Mouse (Mus musculus) stomach, embryonic 16.5 days (tissue): ENCODE measurements around the gene Pfdn2. TPM values are rescaled to one million over a fixed set of nuclear protein-coding genes. Genes with fewer than 3 reads are reported as not detected.
A peak's percentile ranks its signal among the peaks of the same experiment; 100 is the strongest.

Source experiments
- ATAC-seq: fragments of 200-750 bp; cut with Nextera tagmentation; 2 replicates; pipeline ENCODE4 v1.8.0; 2017; ENCODE audit warnings: moderate number of reproducible peaks, moderate TSS enrichment; ENCODE audit not compliant: insufficient read depth, low FRiP score
- H3K27ac ChIP-seq: fragments of 300-500 bp; sonication (generic); 2 replicates; pipeline ENCODE4 v1.5.1; 2014; ENCODE audit warnings: low read length
- H3K27me3 ChIP-seq: fragments of 300-500 bp; sonication (generic); 2 replicates; pipeline ENCODE4 v1.6.1; 2014; ENCODE audit warnings: low read length, control low read depth, mixed read lengths; ENCODE audit not compliant: control insufficient read depth, insufficient read depth
- H3K36me3 ChIP-seq: fragments of 300-500 bp; sonication (generic); 2 replicates; pipeline ENCODE4 v1.6.1; 2014; ENCODE audit warnings: low read length; ENCODE audit not compliant: control insufficient read depth, insufficient read depth
- H3K4me1 ChIP-seq: fragments of 300-500 bp; sonication (generic); 2 replicates; pipeline ENCODE4 v1.6.1; 2014; ENCODE audit warnings: low read length, control low read depth, mixed read lengths; ENCODE audit not compliant: control insufficient read depth, insufficient read depth
- H3K4me2 ChIP-seq: fragments of 300-500 bp; sonication (generic); 2 replicates; pipeline ENCODE4 v1.6.1; 2014; ENCODE audit warnings: low read depth, low read length, mixed read lengths
- H3K4me3 ChIP-seq: fragments of 300-500 bp; sonication (generic); replicated peaks from 2 replicates; pipeline ENCODE4 v1.5.1; 2014; ENCODE audit warnings: mild to moderate bottlenecking, low read length
- H3K9ac ChIP-seq: fragments of 300-500 bp; sonication (generic); 2 replicates; pipeline ENCODE4 v1.6.1; 2014; ENCODE audit warnings: low read length
- H3K9me3 ChIP-seq: fragments of 300-500 bp; sonication (generic); replicated peaks from 2 replicates; pipeline ENCODE4 v1.6.1; 2016; ENCODE audit warnings: low read length, control low read depth; ENCODE audit not compliant: control insufficient read depth
- WGBS: fragments of 180-500 bp; shearing (Covaris S2); extraction: QIAGEN DNeasy Blood & Tissue Kit; methylation state at CpG from one replicate; pipeline ENCODE4 v1.1.7; 2014; 5-methylcytosine and 5-hydroxymethylcytosine counted together
- polyA plus RNA-seq: library from polyadenylated mRNA; unstranded; fragments of >200 nt; fragmentation: Nextera tagmentation; extraction: Ambion mirVana; gene quantifications from 2 replicates; pipeline ENCODE4 v1.2.1, GENCODE M21; 2015

The Pfdn2 gene
- polyA plus RNA-seq, 1 experiment from 2014 or later: 109 TPM

- Histone ChIP-seq H3K36me3 (no peaks in the 10 kb centered on the region; the same call in 1 of the 2 replicates), H3K4me3 (peak overlapping the region; percentile 60), H3K4me2 (peak overlapping the region; percentile 83), H3K27ac (peak overlapping the region; percentile 43), H3K9ac (peak overlapping the region; percentile 74), H3K27me3 (no peaks in the 10 kb centered on the region), H3K9me3 (no peaks in the 10 kb centered on the region), H3K4me1 (0 out of 2 replicates have a peak, but pooled peaks cover 12% of the 10 kb centered on the region)
- WGBS: 27% methylated on average over 16 of the region's 16 CpGs
- peak; percentile 74; the same call in 1 of the 2 replicates for ATAC-seq
These were observed 15.9 kb downstream of the Pfdn2 start for GRCm38 (mm10) chr1:171361106-171362103.

- whole genome bisulfite sequencing: 48% methylated on average over 7 of the region's 7 CpGs
- Histone ChIP-seq H3K9me3 (no peaks in the 10 kb centered on the region), H3K4me1 (0 out of 2 replicates have a peak, but pooled peaks cover 6% of the 10 kb centered on the region), H3K27ac (peak overlapping the region; percentile 48), H3K4me2 (no peak overlapping the region), H3K9ac (no peak overlapping the region), H3K4me3 (no peak overlapping the region), H3K27me3 (no peaks in the 10 kb centered on the region), H3K36me3 (no peaks in the 10 kb centered on the region)
- no peak for ATAC-seq
These were observed 20.5 kb downstream of the Pfdn2 start for GRCm38 (mm10) chr1:171365934-171366333.

GRCm38 (mm10) chr1:171369845-171370556 is 24.5 kb downstream of the Pfdn2 start, which contains the start of gene Nectin4:
TSS of gene Nectin4 (plus strand) at chr1:171370099.
- Histone ChIP-seq H3K9ac (peak within 1 kb of the TSS; percentile 70), H3K36me3 (no peaks in the 10 kb centered on the region), H3K27ac (peak within 1 kb of the TSS; percentile 87), H3K4me3 (peak within 1 kb of the TSS; percentile 44), H3K4me1 (peaks cover 21% of the 10 kb centered on the region), H3K27me3 (no peaks in the 10 kb centered on the region), H3K9me3 (no peaks in the 10 kb centered on the region), H3K4me2 (peak within 1 kb of the TSS; percentile 48)
- ATAC-seq: peak; percentile 74
- 29% methylated on average over 20 of the region's 20 CpGs for WGBS

DNA sequence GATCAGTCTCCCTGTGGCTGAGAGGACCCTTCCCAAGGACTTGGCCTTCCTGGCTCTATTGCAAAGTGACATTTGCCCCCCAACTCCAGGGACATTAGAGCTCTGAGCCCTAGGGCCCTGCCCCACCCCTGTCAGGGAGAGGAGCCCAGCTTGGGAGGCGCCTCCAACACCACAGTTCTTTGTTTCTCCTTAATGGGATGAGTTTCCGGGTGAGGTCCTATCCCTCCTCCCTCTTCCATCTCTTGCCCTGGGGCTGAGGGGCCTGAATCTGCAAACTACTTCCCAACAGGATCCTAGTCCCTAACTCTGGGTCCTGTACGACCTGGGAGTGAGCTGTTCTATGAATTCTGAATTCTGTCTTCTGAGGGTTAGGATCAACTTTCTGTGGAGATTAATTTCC is 27.4 kb downstream of the Pfdn2 start:
- H3K4me2 ChIP-seq: peak overlapping the region; percentile 48
- no peaks in the 10 kb centered on the region for H3K9me3 ChIP-seq
- no peaks in the 10 kb centered on the region for H3K36me3 ChIP-seq
- WGBS: 64% methylated on average over 3 of the region's 3 CpGs
- peak overlapping the region; percentile 44 for H3K4me3 ChIP-seq
- no peaks in the 10 kb centered on the region for H3K27me3 ChIP-seq
- ATAC-seq: no peak
- 0 out of 2 replicates have a peak overlapping the region, but pooled peaks have one; percentile 70 for H3K9ac ChIP-seq
- H3K27ac ChIP-seq: peak overlapping the region; percentile 87
- peaks cover 29% of the 10 kb centered on the region for H3K4me1 ChIP-seq

- Histone ChIP-seq H3K9me3 (no peaks in the 10 kb centered on the region), H3K36me3 (no peaks in the 10 kb centered on the region), H3K4me1 (peaks cover 31% of the 10 kb centered on the region), H3K4me2 (peak overlapping the region; percentile 48), H3K27me3 (no peaks in the 10 kb centered on the region), H3K9ac (peak overlapping the region; percentile 27), H3K4me3 (peak overlapping the region; percentile 17; the same call in 1 of the 2 replicates), H3K27ac (peak overlapping the region; percentile 87; the same call in 1 of the 2 replicates)
- 0 out of 2 replicates have a peak, but pooled peaks have one; percentile 12 for ATAC-seq
- 5% methylated on average over 4 of the region's 4 CpGs for WGBS
These were observed 28.5 kb downstream of the Pfdn2 start for GRCm38 (mm10) chr1:171373946-171374345.

DNA sequence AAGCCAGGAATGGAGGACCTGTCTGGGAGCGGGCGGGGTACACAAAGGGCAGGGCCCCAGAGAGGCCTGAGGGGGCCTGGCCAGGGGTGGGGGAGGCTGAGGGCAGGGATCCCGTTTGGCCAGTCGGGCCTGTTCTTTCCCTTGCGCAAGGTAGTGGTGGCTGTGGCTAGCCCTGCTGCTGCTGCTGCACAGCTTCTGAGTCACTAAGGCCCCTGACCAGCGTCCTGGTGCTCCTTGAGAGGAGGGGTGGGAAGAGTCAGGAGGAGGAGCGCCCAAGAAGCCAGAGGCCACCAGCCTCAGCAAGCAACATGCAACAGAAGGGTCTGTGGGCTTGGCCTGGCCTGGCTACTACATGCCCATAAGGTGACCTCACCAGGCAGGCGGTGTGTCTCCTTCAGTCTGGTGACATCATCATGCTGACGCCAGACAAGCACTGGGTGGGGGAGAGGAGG is 30.2 kb downstream of the Pfdn2 start:
- Histone ChIP-seq H3K27me3 (no peaks in the 10 kb centered on the region), H3K4me1 (peaks cover 37% of the 10 kb centered on the region), H3K4me2 (peak overlapping the region; percentile 38), H3K4me3 (peak overlapping the region; percentile 4; the same call in 1 of the 2 replicates), H3K27ac (peak overlapping the region; percentile 79), H3K9me3 (no peaks in the 10 kb centered on the region), H3K9ac (peak overlapping the region; percentile 47), H3K36me3 (no peaks in the 10 kb centered on the region)
- ATAC-seq: peak; percentile 85
- 43% methylated on average over 9 of the region's 9 CpGs for WGBS

DNA sequence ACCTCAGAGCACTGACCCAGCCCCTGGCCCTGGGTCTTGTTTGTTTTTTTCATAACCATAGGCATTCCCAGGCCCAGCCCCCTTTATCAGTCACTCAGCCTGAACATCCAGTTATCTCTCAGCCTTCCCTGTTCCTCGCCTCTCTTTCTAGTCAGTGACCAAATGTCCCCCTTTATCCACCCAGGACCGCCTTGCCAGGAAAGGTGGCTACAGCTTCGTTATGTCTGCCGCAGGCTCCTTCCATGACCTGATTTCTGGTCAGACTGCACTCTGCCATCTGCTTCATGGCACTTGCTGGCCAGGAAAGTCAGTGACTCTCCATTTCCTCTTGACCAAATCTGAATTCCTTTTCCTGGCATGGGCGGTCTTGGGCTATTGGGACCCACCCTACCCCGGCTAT is 32.8 kb downstream of the Pfdn2 start:
- Histone ChIP-seq H3K4me3 (no peak overlapping the region), H3K9ac (no peak overlapping the region), H3K36me3 (no peaks in the 10 kb centered on the region), H3K27me3 (no peaks in the 10 kb centered on the region), H3K4me1 (peaks cover 32% of the 10 kb centered on the region), H3K27ac (peak overlapping the region; percentile 60), H3K9me3 (no peaks in the 10 kb centered on the region), H3K4me2 (no peak overlapping the region)
- 76% methylated on average over 6 of the region's 6 CpGs for WGBS
- no peak for ATAC-seq

DNA sequence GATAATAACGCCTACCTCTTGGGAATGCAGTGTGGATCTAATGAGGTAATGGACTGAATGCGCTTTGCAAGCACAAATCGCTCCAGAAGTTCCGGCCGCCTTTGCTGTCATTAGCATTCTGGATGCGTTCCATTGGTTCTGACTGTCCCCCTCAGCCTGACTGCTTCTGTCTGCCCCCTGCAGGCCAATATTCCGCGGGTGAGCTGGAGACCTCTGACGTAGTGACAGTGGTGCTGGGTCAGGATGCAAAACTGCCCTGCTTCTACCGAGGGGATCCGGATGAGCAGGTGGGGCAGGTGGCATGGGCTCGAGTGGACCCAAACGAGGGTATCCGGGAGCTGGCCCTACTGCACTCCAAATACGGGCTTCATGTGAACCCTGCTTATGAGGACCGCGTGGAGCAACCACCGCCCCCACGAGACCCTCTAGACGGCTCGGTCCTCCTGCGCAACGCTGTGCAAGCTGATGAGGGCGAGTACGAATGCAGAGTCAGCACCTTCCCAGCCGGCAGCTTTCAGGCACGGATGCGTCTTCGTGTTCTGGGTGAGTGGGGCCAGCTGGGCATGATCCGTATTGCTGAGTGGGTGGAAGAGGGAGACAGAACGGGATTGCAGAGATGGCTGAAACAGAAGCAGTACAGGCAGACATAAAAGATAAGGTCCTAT is 34.6 kb downstream of the Pfdn2 start:
- peak overlapping the region; percentile 49 for H3K4me2 ChIP-seq
- no peak for ATAC-seq
- peak overlapping the region; percentile 32; the same call in 1 of the 2 replicates for H3K27ac ChIP-seq
- peak overlapping the region; percentile 31 for H3K4me3 ChIP-seq
- peaks cover 16% of the 10 kb centered on the region for H3K4me1 ChIP-seq
- no peaks in the 10 kb centered on the region for H3K27me3 ChIP-seq
- H3K36me3 ChIP-seq: no peaks in the 10 kb centered on the region
- H3K9me3 ChIP-seq: no peaks in the 10 kb centered on the region
- 10% methylated on average over 31 of the region's 31 CpGs for WGBS
- peak overlapping the region; percentile 53 for H3K9ac ChIP-seq
